Mouse (Mus musculus) forebrain, embryonic 11.5 days (tissue): ENCODE measurements around the gene Zfyve16. TPM values are rescaled to one million over a fixed set of nuclear protein-coding genes. Genes with fewer than 3 reads are reported as not detected.

Experiments
- ATAC-seq: fragments of 200-750 bp; cut with Nextera tagmentation; replicated peaks from 2 replicates; pipeline ENCODE4 v1.8.0; 2017; ENCODE audit warnings: moderate TSS enrichment; ENCODE audit not compliant: low FRiP score
- DNase-seq: peaks from one replicate; pipeline ENCODE4 v3.0.0-alpha.2; 2017; ENCODE audit warnings: low spot score
- H3K27ac ChIP-seq: fragments of 300-500 bp; sonication (generic); 2 replicates; pipeline ENCODE4 v1.5.1; 2014; ENCODE audit warnings: low read depth, low read length
- H3K27me3 ChIP-seq: fragments of 300-500 bp; sonication (generic); 2 replicates; pipeline ENCODE4 v1.6.1; 2014; ENCODE audit warnings: mild to moderate bottlenecking, low read length, mixed read lengths; ENCODE audit not compliant: control insufficient read depth, insufficient read depth
- H3K36me3 ChIP-seq: fragments of 300-500 bp; sonication (generic); 2 replicates; pipeline ENCODE4 v1.6.1; 2014; ENCODE audit warnings: mild to moderate bottlenecking, low read length, moderate library complexity, mixed read lengths; ENCODE audit not compliant: control insufficient read depth, insufficient read depth
- H3K4me1 ChIP-seq: fragments of 300-500 bp; sonication (generic); replicated peaks from 2 replicates; pipeline ENCODE4 v1.6.1; 2014; ENCODE audit warnings: low read length, mixed read lengths; ENCODE audit not compliant: control insufficient read depth, insufficient read depth
- H3K4me2 ChIP-seq: fragments of 300-500 bp; sonication (generic); 2 replicates; pipeline ENCODE4 v1.6.1; 2014; ENCODE audit warnings: low read depth, mild to moderate bottlenecking, low read length, moderate library complexity, mixed read lengths; ENCODE audit not compliant: severe bottlenecking
- H3K4me3 ChIP-seq: fragments of 300-500 bp; sonication (generic); 2 replicates; pipeline ENCODE4 v1.5.1; 2014; ENCODE audit warnings: low read depth, low read length
- H3K9ac ChIP-seq: fragments of 300-500 bp; sonication (generic); 2 replicates; pipeline ENCODE4 v1.6.1; 2014; ENCODE audit warnings: low read length
- H3K9me3 ChIP-seq: fragments of 300-500 bp; sonication (generic); 2 replicates; pipeline ENCODE4 v1.6.1; 2016; ENCODE audit warnings: low read length, mixed read lengths; ENCODE audit not compliant: control insufficient read depth
- WGBS: fragments of 180-500 bp; shearing (Covaris S2); extraction: QIAGEN DNeasy Blood & Tissue Kit; methylation state at CpG from one replicate; pipeline ENCODE4 v1.1.7; 2014; 5-methylcytosine and 5-hydroxymethylcytosine counted together
- polyA plus RNA-seq: library from polyadenylated mRNA; unstranded; fragments of >200 nt; fragmentation: Nextera tagmentation; extraction: Ambion mirVana; gene quantifications from 2 replicates; pipeline ENCODE4 v1.2.1, GENCODE M21; 2014

Gene Zfyve16
- 12.1 and 13.0 TPM in 2 replicates for polyA plus RNA-seq

- DNase-seq, result peak; percentile 98
- H3K9ac ChIP-seq, result peak within 1 kb of the TSS; percentile 83
- peak within 1 kb of the TSS; percentile 84 for H3K4me2 ChIP-seq
- H3K36me3 ChIP-seq, result no peaks in the 10 kb centered on the region
- H3K27ac ChIP-seq, result peak within 1 kb of the TSS; percentile 90
- peak within 1 kb of the TSS; percentile 68 for H3K4me3 ChIP-seq
- no peaks in the 10 kb centered on the region for H3K27me3 ChIP-seq
- ATAC-seq, result peak; percentile 99
- H3K4me1 ChIP-seq, result no peaks in the 10 kb centered on the region
- under 1% methylated on average over 46 of the region's 46 CpGs for WGBS
- no peaks in the 10 kb centered on the region for H3K9me3 ChIP-seq
These were observed at the start of gene Zfyve16 for GRCm38 (mm10) chr13:92530721-92531211. Gene Zfyve16 (minus strand): TSS chr13:92530868.

- no peak overlapping the region for H3K4me3 ChIP-seq
- no peaks in the 10 kb centered on the region for H3K27me3 ChIP-seq
- ATAC-seq (no peak), DNase-seq (no peak)
- no peaks in the 10 kb centered on the region for H3K9me3 ChIP-seq
- H3K4me2 ChIP-seq, result no peak overlapping the region
- 87% methylated on average over 4 of the region's 4 CpGs for WGBS
- no peak overlapping the region for H3K27ac ChIP-seq
- H3K9ac ChIP-seq, result no peak overlapping the region
- H3K36me3 ChIP-seq, result no peaks in the 10 kb centered on the region
- no peaks in the 10 kb centered on the region; the same call in 1 of the 2 replicates for H3K4me1 ChIP-seq
These were observed 47.5 kb upstream of the Zfyve16 start for GRCm38 (mm10) chr13:92578210-92578609.

- Histone ChIP-seq H3K36me3 (no peaks in the 10 kb centered on the region), H3K9me3 (no peaks in the 10 kb centered on the region), H3K4me2 (no peak overlapping the region), H3K27me3 (no peaks in the 10 kb centered on the region), H3K27ac (no peak overlapping the region), H3K4me3 (no peak overlapping the region), H3K9ac (no peak overlapping the region), H3K4me1 (no peaks in the 10 kb centered on the region; the same call in 1 of the 2 replicates)
- ATAC-seq (no peak), DNase-seq (no peak)
- WGBS, result 62% methylated on average over 6 of the region's 6 CpGs
These were observed 46.0 kb upstream of the Zfyve16 start for GRCm38 (mm10) chr13:92576688-92577087.

GRCm38 (mm10) chr13:92576072-92576471 lies 45.4 kb upstream of the Zfyve16 start, which contains the start of gene Spz1:
Gene Spz1 (minus strand): TSS chr13:92576172.
- Histone ChIP-seq H3K27ac (no peak within 1 kb of the TSS), H3K9me3 (no peaks in the 10 kb centered on the region), H3K36me3 (no peaks in the 10 kb centered on the region), H3K4me3 (no peak within 1 kb of the TSS), H3K4me2 (no peak within 1 kb of the TSS), H3K27me3 (no peaks in the 10 kb centered on the region), H3K4me1 (no peaks in the 10 kb centered on the region; the same call in 1 of the 2 replicates), H3K9ac (no peak within 1 kb of the TSS)
- no peak for ATAC-seq
- DNase-seq, result no peak

GRCm38 (mm10) chr13:92559429-92559828 lies 28.8 kb upstream of the Zfyve16 start:
- H3K4me2 ChIP-seq, result no peak overlapping the region
- H3K4me3 ChIP-seq, result no peak overlapping the region
- H3K27ac ChIP-seq, result no peak overlapping the region
- no peak for ATAC-seq
- no peaks in the 10 kb centered on the region for H3K9me3 ChIP-seq
- no peaks in the 10 kb centered on the region for H3K4me1 ChIP-seq
- no peaks in the 10 kb centered on the region for H3K36me3 ChIP-seq
- 84% methylated on average over 5 of the region's 5 CpGs for WGBS
- no peaks in the 10 kb centered on the region for H3K27me3 ChIP-seq
- no peak overlapping the region for H3K9ac ChIP-seq
- no peak for DNase-seq

GRCm38 (mm10) chr13:92557229-92557628 lies 26.6 kb upstream of the Zfyve16 start:
- DNase-seq (no peak), ATAC-seq (no peak)
- WGBS, result 70% methylated on average over 2 of the region's 2 CpGs
- Histone ChIP-seq H3K27ac (no peak overlapping the region), H3K9me3 (no peaks in the 10 kb centered on the region), H3K4me2 (no peak overlapping the region), H3K4me3 (no peak overlapping the region), H3K9ac (no peak overlapping the region), H3K36me3 (no peaks in the 10 kb centered on the region), H3K27me3 (no peaks in the 10 kb centered on the region), H3K4me1 (no peaks in the 10 kb centered on the region)

- Histone ChIP-seq H3K27me3 (no peaks in the 10 kb centered on the region), H3K4me3 (no peak overlapping the region), H3K4me2 (no peak overlapping the region), H3K9ac (no peak overlapping the region), H3K27ac (no peak overlapping the region), H3K9me3 (no peaks in the 10 kb centered on the region), H3K36me3 (no peaks in the 10 kb centered on the region), H3K4me1 (no peaks in the 10 kb centered on the region)
- DNase-seq (no peak), ATAC-seq (no peak)
- 57% methylated on average over 8 of the region's 8 CpGs for WGBS
These were observed 25.9 kb upstream of the Zfyve16 start for GRCm38 (mm10) chr13:92556458-92557126.

GRCm38 (mm10) chr13:92547093-92547492 lies 16.4 kb upstream of the Zfyve16 start:
- 81% methylated on average over 4 of the region's 4 CpGs for WGBS
- H3K9ac ChIP-seq, result no peak overlapping the region
- H3K9me3 ChIP-seq, result peaks cover 8% of the 10 kb centered on the region
- no peaks in the 10 kb centered on the region for H3K4me1 ChIP-seq
- no peak overlapping the region for H3K27ac ChIP-seq
- ATAC-seq (no peak), DNase-seq (no peak)
- no peaks in the 10 kb centered on the region for H3K36me3 ChIP-seq
- H3K27me3 ChIP-seq, result no peaks in the 10 kb centered on the region
- H3K4me3 ChIP-seq, result no peak overlapping the region
- no peak overlapping the region for H3K4me2 ChIP-seq

- Histone ChIP-seq H3K27ac (no peak overlapping the region), H3K4me2 (no peak overlapping the region), H3K27me3 (no peaks in the 10 kb centered on the region), H3K4me3 (no peak overlapping the region), H3K4me1 (no peaks in the 10 kb centered on the region), H3K36me3 (no peaks in the 10 kb centered on the region), H3K9me3 (no peaks in the 10 kb centered on the region), H3K9ac (no peak overlapping the region)
- ATAC-seq (no peak), DNase-seq (no peak)
- 84% methylated on average over 6 of the region's 6 CpGs for WGBS
These were observed 10.3 kb upstream of the Zfyve16 start for GRCm38 (mm10) chr13:92540997-92541396.
